Mouse (Mus musculus) liver, postnatal 0 days (tissue): ENCODE data around the gene Sept11.

Source experiments
- CTCF ChIP-seq: sonication (generic); IDR thresholded peaks from 2 replicates; pipeline ENCODE4 v1.5.1; 2016; ENCODE audit warnings: antibody characterized with exemption, low read depth
- EP300 ChIP-seq: IDR thresholded peaks from 2 replicates; pipeline ENCODE4 v1.6.1; 2016; ENCODE audit warnings: antibody characterized with exemption, low read depth, mild to moderate bottlenecking

DNA sequence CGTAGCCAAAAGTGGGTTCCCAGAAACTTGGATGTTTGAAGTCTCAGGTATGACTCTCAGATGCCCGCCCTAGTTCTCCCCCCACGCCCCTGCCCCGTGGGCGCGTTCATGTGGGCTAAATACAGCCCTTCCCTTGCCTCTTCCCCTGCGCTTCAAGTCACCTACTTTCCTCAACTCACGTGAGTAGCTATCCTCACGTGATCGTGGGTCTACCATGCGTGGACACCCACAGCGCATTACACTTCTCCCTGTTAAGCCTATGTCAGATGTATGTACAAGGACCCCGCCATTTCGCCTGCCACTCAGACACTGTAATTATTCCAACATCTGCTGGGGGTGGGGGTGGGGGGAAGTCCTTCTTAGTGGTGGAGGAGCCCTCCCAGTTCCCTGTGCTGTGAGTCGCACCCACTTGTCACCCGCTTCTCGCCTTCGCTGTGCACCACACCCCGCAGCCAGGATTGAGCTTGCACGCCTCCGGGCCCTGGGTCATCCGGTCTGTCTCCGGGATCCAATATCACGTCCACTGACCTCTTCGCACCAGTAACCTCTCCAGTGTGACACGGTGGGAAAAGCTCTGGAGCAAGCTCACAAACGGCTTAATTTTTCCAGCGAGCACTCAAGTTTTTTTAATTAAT, 973 bp upstream of the Sept11 start:
- no peak for TF ChIP-seq EP300
- TF ChIP-seq CTCF: no peak
